Mouse (Mus musculus): ENCODE measurements at regions not wholly inside any gene's neighbourhood (a gene's known extent, or its start where the extent isn't known, plus 50 kb on each side); places are given as distances from the start of the nearest gene placed in this dataset.

DNA sequence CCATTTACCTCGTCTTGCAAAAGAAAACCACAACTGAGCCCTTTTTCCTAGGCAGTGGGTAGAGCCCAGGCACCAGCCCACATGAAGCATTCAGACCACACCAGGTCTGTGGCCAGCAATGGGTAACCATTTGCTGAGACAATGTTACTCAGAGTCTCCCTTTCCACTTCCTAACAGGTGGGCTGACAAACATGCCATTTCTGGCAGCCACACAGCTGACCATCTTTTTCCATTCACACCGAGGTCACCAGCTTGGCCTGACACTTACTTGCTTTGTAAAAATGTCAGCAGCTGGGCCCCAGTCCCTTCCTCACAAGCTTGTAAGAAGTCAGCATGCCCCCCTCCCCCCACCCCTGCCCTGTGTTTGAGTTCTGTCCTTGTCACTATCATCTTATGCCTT lies 314.6 kb downstream of the Bcor start:
- TF ChIP-seq CTCF (IDR thresholded peaks at IDR 0.05; ENCODE audit: low read depth, low read length) = no peak
- no peak for TF ChIP-seq POLR2AphosphoS5 (IDR thresholded peaks at IDR 0.05; ENCODE audit: insufficient replicate concordance, low read depth, low read length)

Data from G1E (cell line).